Mouse (Mus musculus): ENCODE results near the gene Pkp1.

Pkp1 gene

DNA sequence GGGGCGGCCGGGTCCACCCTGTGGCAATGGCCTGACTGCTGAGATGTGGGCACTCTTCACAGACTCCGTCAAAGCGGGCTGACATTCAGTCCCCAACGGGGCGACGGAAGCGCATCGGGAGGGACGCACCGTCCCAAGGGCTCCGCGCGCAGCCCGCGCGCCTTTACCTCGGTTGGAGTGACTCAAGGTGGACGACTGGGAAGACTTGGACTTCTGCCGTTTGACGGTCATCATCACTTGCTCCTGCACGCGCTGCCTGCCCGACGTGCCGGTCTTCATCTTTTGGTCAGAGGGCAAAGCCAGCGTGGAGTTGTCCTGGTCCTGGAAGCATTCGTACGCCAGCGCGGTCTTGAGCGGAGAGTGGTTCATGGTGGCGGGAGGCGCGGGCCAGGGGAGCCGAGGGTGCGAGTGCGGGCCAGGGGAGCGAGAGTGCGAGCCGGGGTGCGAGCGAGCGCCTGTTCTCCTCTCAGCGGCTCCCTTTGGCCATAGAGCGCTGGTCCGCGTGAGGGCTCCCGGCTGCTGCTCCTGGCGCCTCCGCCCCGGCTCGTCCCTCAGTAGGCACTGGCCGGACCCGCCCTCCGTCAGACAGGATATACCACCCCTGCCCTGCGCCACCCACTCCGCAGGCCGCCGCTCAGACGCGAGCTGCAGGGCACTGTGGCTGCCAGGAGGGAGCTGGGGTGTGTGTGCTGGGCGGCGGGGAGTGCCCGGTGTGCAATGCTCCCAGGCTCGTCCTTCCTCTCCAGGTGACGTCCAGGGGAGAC, at the start of gene Pkp1:
Gene Pkp1, minus strand, starts transcription at position 564 of the 764 bp plus-strand sequence.
- DNase-seq (ENCODE audit: low spot score in 2 of 2): no peak

DNA sequence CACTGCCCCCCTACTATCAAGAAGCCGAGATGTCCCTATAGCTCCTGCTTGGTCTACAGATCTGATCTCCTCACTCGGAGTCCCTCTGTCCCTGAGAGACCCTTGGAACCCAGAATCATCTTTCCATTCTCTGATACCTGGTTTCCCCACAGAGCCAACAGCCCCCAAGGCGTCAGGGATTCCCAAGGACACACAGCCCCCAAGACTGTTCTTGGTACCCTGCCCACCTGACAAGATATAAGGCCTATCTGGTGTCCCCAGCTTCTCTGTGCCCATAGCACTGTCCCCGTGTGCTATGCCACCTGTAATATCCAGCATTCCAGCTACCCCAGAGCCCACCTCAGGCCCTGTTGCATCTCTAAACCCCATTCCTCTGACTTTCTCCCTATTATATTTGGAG, 48.7 kb upstream of the Pkp1 start:
- DNase-seq (ENCODE audit: low spot score in 2 of 2): no peak

DNA sequence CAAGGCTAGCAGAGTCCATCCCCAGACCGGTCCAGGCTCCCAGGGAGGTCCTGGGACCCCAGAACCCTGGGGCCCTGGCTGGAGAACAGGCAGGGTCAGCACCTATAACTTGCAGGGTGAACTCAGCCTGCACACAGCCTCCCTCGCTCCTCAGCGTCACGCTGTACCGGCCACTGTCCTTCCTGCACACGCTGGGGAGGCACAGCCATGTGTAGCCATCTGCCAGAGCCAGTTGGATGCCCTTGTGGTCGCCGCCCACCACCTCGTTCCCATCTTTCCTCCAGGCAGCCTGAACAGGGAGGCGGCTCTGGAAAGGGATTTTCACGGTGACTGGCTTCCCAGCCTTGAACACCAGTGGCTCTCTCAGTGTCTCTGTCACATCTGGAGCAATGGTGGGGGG, 45.6 kb upstream of the Pkp1 start:
- DNase-seq (ENCODE audit: low spot score in 2 of 2): peak in 1 of 2 experiments; percentile 35

DNA sequence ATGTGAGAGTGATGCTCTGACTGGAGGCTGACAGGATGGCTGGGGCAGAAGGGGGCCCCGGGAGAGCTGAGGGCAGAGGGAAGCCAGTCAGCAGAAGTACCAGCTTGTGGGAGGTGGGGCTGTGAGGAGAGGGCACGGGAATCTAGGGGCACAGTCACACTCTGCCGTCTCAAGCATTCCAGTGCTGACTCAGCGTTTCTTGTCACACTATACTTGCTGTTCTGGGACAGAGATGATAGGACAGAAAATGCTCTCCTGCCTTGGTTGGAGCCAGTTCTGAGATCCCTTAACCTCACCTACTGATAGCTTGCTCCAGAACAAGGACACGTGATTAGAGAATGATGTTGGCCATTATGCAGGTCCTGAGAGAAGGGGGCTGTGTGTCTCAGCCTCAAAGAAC, 44.2 kb upstream of the Pkp1 start:
- no peak for DNase-seq (ENCODE audit: low spot score in 2 of 2)

DNA sequence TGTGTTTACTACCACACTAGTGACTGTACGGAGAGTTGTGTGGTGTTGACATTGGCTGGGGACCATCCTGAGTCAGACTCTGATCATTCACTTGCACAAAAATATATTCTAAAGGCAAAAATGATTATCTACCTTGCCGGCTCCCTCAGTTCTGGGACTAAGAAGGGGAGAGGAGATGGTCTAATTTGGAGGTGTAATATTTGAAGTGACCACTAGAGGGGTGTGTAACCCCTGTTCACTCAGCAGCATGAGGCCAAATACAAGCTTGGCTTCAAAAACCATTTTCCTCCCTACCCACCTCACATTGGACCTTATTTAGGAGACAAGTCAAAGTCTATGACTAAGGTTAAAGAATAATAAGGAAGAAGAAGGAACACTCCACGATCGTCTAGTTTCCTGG, 39.5 kb upstream of the Pkp1 start:
- peak in 1 of 2 experiments; percentile 26 for DNase-seq (ENCODE audit: low spot score in 2 of 2)

DNA sequence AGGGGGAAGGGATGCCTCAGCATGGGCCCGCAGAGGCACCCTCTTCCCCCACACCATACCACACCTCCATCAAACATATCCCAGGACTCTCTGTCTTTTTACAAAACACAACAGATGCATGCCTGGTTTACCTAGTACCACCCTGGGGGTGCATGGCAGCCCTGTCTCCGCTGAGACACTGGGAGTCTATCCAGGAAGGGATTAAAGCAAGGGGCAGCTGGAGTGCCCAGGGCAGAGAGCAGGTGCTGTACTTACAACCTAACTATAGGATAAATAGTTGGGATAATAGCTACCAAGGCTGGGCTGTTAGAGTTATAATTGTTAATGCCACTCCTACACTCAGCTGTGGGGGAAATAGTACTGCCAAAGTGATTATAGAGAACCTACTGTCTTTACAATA, 29.9 kb upstream of the Pkp1 start:
- DNase-seq (ENCODE audit: low spot score in 2 of 2): no peak

DNA sequence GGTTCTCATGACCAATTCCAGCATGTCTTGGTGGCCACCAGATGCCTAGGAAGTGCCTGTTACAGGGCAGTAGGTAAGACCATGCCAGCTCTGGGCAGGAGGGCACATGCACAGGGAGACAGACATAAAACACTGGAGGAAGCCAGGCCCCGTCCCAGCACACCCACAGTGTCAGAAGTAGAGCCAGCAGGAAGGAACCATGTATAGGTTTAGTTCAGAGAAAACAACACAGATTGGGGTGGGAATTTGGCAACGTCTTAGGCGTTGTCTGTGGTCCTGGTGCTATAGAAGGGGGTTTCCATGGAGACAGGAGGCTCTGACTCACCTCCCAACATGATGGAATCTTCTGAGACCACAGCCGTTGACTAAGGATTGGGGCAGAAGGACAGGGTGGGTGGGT, 27.2 kb upstream of the Pkp1 start:
- DNase-seq (ENCODE audit: low spot score in 2 of 2): peak in 1 of 2 experiments; percentile 60

DNA sequence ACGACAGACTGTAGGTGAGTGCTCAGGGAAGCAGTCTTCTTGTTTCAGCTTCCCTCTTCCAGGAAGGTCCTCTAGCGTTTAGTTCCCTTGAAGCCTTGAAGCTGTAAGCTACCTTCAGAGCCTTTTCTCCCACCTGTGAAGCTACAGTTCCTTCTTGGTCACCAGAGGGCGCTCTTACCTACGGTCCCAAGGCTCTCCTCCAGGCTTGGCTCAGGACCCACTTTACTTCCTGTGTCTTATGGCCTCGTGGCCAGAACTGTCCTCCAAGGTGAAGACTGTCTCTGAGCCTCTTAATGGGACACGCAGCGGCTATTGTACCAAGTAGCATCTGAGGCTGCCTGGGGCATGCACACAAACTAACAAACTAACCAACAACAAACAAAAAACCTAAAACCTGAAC, 26.7 kb upstream of the Pkp1 start:
- peak in 1 of 2 experiments; percentile 46 for DNase-seq (ENCODE audit: low spot score in 2 of 2)

DNA sequence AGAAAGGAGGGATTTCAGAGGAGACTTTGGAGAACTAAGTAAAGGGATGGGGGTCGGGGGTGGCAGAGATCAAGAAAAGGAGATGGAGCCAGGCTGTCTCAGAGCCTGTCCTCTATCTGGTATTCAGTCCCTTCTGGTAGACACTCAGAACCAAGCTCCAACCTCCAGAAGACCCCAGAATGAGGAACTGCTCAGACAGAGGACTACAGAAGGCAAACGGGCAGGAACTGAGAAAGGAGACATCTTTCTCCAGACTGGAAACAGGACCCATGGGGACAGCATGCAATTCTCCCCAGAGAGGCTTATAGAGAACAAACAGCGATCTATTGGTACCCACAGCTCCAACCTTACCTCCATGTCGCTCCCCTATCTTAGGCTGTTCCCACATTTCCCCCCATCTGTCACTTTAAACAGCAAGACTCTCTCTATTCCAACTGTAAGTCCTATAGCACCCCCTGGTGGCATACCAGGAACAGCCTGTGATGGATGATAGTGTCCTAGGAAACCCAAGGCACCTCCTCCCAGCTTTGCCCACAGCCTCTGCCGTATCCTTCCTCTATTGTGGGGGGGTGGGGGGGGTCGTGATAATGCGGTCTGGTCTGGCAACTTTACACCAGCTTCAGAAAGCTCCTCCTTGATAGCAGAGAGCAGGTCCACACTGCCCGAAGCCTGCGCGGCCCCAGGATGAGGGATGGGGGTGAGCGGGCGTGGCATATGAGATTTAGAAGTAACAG, 25.7 kb upstream of the Pkp1 start:
- peak; percentile 42 to 91 for DNase-seq (ENCODE audit: low spot score in 2 of 2)

DNA sequence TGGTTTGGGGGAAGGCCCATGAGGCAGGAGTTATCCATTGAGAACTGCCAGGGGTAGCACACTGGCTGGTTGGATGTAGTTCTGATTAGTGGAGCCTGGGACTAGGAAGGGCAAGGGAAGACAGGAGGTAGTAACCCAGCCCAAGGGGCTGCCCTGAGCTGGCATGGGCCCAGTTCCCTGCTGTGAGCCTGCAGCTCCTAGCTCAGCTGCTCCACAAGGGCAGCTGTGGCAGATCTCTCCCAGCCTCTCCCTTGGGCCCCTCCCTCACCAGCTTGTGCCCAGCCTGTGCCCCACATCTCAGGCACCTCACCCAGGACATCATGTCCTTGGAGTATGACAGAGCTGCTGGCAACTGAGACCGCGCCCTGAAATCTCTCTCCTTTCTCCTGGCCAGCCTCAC, 24.7 kb upstream of the Pkp1 start:
- DNase-seq (ENCODE audit: low spot score in 2 of 2): no peak

DNA sequence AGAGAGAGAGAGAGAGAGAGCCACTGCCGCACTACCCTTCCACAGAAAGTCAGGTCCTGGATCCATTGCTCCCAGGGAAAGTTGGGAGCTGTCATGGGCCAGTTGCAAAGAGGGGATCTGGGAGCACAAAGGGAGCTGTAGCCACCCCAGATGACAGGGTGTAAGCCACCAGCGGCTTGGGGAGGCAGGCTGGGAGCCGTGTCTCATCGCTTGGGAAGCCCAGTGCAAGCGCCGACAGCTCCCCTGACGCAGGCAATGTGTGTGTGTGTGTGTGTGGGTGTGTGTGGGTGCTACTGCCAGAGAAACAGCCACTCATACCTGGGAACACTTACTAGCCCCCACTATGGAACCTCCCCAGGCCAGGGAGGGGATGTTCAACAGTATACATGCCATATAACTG, 23.1 kb upstream of the Pkp1 start:
- no peak for DNase-seq (ENCODE audit: low spot score in 2 of 2)

DNA sequence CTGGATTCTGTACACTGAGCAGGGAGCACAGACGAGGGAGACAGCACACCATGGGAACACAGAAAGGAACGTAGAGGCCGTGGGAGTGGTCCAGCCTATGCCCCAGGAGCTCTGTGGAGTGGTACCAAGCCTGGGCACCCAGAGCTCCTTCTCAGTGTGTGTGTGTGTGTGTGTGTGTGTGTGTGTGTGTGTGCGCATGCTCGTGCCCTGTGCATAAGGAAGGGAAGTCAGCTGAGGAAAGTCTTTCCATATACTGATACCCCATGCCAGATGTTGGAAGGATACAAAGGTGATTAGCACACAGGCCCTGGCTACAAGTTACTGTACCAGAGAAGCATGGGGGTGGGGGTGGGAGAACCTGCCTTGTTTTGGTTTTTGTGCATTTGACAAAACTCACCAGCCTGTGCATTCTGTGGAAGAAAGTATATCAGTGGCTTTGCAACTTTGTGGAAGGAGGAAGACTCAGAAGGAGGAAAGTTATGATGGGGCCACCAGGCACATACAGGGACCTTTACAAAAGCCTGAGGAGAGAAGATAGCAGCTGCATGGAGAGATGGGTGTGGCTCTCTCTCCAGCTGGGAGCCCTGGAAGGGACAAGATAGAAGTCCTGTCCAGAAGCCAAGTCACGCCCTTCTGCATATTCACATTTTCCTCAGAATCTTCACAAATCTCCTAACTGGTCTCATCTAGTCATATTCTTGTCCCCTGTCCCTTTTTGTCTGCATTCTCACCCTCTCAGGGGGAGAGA, 22.4 kb upstream of the Pkp1 start:
- DNase-seq (ENCODE audit: low spot score in 2 of 2): no peak

DNA sequence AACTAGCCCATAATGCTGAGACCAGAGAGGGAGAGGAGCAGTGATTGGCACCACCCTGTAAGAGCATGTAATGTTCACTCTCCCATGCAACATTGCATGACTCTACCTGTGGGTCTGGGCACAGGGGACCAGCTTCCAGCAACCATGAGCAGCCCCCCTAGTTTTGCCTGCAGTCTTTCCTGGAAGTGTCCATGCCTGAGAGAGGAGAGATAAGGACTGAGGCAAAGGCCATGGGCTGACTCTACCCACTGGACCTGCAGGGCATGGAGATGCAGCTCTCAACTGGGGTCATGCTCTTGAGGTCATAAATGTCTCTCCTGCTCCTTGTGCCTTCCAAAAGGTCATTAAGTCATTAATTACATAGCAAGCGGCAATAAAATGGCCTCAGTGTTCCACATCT, 17.1 kb upstream of the Pkp1 start:
- DNase-seq (ENCODE audit: low spot score in 2 of 2): no peak

DNA sequence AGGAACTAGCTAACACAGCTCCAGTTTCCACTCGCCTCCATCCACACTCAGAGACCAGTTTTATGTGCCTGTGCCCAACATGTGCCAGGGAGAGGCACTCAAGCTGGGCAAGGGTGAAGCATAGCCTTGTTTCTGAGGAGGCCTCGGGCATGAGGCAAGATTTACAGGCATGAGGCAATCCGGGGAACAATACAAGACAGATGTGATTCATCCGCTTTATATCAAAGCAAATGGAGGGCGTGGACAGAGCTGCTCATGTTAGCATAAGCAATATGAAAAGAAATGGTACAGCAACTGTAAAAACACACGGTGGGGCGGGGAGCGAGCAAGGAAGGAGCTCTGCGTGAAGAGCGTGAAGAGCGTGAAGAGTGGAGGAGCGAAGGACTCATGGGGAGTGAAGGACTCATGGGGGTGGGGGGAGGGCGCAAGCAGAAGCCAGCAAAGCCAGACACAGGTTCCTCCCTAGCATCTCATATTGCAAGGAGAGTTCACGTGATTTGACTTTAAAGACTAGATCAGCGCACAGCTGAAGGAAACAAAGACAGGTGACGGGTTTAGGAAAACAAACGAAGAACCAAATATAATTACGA, 14.8 kb upstream of the Pkp1 start:
- DNase-seq (ENCODE audit: low spot score in 2 of 2): no peak

DNA sequence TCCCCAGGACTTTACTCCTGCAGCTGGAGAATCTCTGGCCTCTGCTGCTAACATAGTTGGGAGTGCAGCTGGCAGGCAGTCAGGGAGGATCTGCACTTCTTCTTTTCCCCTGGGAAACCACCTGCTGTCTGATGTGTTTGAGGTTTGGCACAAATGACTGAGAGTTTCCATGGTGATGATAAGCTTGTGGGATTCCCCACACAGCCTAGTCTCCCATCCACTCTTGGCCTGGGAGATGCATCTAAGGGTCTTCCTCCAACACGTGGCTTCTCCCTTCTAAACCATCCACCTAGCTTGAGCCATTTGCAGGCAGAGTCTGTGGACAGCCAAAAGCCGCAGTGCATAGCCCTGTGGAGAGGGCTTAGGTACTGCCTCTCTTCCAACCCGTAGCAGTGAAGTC, 10.9 kb upstream of the Pkp1 start:
- DNase-seq (ENCODE audit: low spot score in 2 of 2): peak in 1 of 2 experiments; percentile 39

DNA sequence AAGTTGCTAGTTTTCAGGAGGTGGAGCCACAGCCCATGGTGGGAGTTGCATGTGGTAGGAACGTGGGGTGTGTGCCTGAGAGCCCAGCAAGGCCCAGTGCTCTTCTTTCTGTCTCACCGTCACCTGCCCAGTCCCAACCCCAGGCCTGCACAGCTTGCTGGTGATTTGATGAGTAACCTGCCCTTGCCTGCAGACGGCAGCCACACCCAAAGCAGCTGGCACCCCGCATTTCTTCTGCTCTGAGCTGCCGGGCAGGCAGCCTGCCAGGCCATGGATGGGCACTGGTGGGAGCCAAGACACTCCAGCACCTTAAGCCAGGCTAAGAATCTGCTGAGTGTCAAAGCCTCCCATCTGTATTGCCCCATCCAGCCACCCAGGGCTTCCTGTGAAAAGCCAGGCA, 6.8 kb upstream of the Pkp1 start:
- DNase-seq (ENCODE audit: low spot score in 2 of 2): peak in 1 of 2 experiments; percentile 11

DNA sequence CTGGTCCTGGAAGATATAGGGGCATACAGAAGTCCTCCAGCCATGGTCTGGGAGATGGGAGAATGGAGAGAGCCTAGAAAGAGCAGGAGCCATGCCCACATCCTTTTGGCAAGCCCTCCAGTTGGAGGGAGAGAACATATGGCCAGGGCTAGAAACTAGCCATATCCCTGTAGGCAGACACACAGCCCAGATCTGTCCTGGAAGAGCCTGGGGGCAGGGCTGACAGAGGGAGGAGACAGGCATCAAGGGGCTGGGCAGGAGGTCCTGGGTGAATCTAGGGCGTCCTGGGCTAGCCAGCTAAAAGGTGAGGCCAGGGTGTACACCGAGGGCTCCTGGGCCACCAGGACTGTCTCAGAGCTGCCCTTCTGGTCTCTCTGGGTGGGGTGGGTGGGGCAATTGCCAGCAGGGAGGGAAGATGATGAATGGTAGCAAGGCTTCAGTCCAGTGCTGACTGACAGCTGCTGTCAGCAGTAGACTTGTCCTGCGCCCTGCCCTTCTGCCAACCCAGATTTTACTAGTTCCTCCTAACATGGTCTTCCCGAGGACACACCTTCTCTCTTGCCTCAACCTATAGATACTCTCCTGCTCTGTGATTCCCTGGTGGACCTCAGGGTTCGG, 5.5 kb upstream of the Pkp1 start:
- DNase-seq (ENCODE audit: low spot score in 2 of 2): no peak

DNA sequence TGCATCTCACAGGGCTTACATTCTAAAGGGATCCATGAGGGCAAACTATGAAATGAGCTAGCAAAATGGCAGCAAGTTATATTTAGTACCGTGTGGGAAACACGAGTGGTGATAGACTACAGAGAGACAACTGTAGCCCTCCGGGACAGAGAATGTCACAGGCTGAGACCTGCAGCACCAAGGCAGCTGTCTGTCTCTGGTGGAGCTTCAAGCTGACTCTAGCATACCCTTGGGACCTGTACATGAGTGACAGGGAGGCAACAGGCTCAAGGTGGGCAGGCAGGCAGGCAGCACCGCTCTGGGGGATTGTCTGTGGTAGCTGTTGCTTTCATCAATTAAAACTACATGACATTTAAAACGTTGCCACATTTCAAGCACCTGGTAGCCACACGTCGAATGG, 4.2 kb upstream of the Pkp1 start:
- DNase-seq (ENCODE audit: low spot score in 2 of 2): no peak

DNA sequence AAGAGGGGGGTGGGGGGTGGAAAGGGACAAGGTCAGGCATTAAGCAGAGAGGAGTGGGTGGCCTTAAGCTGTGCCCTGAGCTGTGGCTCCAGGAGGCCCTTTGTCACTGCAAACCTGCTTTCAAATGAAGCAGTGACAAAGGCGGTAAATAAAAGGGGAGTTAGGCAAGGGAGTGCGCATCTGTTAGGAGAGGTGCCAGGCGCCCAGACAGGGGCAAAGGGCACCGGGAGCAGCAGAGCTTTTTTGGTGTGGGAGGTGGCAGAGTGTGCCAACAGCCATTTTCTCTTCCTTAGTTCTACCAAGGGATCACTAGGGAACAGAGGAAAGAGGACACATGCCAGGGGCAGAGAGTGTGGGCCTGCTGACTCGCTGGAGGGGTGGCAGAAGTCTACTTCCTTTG, 1.8 kb downstream of the Pkp1 start:
- DNase-seq (ENCODE audit: low spot score in 2 of 2): no peak

DNA sequence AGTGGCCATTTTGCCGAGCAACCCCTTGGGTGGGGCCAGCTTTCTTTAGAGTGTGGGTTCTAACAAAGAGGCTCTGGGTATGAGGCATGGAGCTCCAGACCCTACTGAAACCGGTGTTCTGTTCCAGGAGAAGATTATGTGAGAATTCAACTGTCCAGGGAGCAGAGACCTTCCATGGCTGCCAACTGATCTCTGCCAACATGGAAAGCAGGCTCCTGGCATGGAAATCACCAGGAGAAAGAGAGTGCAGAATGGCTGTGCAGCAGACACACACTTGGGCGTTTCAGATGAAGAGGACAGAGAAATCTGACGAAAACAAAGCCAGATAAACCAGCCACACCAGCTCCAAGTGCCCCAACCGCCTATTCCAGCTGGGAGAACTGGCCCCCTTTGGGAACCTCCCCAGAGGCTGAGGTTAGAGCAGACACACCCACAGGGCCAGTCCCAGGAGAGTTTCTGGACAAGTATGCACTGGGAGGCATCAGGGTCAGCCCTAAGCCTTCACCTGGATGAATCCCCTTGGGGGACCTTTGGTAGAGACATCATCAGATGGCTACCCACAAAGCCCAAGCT, 2.4 kb downstream of the Pkp1 start:
- no peak for DNase-seq (ENCODE audit: low spot score in 2 of 2)

DNA sequence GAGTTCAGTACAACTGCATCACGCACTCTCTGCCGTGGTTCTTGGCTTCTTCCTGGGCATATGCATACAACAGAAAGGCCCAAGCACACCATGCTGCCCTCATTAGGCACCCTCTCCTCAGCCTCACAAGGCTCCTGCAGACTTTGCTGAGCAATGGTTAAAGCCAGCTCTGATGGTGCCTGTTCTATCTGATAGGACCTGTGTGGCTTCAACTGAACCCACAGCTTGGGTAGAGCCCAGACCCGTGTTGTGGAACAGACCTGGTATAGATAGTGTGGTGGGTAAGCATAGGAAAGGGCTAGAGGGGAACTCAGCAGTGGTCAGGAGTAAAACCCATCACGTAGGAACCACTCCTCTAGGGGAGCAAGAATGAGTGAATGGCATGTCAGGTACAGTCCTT, 5.3 kb downstream of the Pkp1 start:
- DNase-seq (ENCODE audit: low spot score in 2 of 2): no peak

DNA sequence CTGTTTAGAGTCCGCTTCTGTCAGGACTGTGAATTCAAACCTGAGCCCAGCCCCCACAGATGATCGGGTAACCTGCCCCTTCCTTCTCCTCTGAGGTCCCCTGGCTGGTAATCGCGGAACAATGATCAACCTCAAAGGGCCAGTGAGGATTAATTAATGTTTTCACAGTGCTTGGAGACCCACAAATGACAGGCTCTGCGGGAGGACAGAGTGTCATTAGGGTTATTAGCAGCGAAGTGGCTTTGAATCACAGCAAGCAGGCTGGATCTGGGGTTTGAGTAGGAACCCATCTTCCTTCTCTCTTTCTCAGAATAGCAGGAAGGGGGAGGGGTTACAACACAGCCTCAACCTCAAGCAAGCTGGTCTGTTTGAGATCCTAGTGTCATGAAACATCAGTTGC, 9.6 kb downstream of the Pkp1 start:
- DNase-seq (ENCODE audit: low spot score in 2 of 2): no peak
